Mouse (Mus musculus): Measurements from ENCODE around the gene Rxrb. TPM values are rescaled to one million over a fixed set of nuclear protein-coding genes. Genes with fewer than 3 reads are reported as not detected.

Rxrb gene
- polyA plus RNA-seq, 2 experiments = 29.2 to 83.2 TPM

DNA sequence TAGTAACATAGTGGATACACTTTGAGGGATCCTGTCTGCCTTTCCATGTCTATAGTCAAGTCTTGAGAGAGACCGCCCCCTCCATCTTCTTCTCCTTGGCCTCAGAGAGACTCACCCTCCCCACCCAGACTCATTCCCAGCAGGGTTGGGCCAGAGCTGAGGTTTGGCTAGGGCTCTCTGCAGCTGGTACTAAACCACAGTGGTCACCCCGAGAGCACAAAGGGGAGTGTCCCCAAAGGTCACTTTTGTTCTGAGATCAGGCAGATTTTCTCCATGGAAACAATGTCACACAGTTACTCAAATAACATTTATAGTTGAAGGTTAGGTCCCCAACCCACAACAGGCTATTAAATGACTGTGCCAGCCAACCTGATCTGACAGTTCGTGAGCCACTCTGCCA is 37.3 kb downstream of the Rxrb start:
- Histone ChIP-seq H3K4me2 (replicated peaks; ENCODE audit: low read depth, low read length, severe bottlenecking) (no peak overlapping the region), H3K4me3 (replicated peaks; ENCODE audit: low read length) (no peak overlapping the region), H3K9me3 (ENCODE audit: control insufficient read depth, low read length) (no peaks in the 10 kb centered on the region), H3K4me1 (ENCODE audit: control insufficient read depth, insufficient read depth, low read length) (no peaks in the 10 kb centered on the region), H3K9ac (ENCODE audit: low read depth, low read length, severe bottlenecking) (no peak overlapping the region), H3K27ac (replicated peaks; ENCODE audit: low read depth, low read length) (no peak overlapping the region), H3K27me3 (ENCODE audit: control insufficient read depth, insufficient read depth, low read length) (no peaks in the 10 kb centered on the region), H3K36me3 (ENCODE audit: control insufficient read depth, insufficient read depth, low read length) (no peaks in the 10 kb centered on the region)
- WGBS = 52% methylated on average over 3 of the region's 3 CpGs
- TF ChIP-seq POLR2A (IDR thresholded peaks at IDR 0.05; ENCODE audit: borderline replicate concordance, extremely low read depth, insufficient read depth, insufficient read length) = no peak
- ATAC-seq (ENCODE audit: low FRiP score, low read depth) (no peak), DNase-seq (ENCODE audit: low spot score) (no peak)

DNA sequence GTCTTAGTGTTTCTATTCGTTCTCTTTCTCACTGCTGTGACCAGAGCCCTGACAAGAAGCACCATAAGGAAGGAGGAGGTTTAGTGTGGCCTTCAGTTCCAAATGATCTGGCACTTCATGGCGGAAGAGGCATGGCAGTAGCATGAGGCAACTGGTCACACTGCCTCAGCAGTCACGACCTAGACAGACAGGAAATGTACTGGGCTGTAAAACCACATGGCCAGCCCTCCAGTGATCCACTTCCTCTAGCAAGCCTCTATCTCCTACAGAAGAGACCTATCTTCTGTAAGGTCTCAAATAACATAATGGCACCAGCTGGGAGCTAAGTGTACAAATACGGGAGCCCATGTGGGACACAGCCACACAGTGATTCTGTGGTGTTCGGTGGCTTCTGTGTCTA is 40.5 kb downstream of the Rxrb start:
- peaks cover 15% of the 10 kb centered on the region for H3K27me3 ChIP-seq (ENCODE audit: control insufficient read depth, insufficient read depth, low read length)
- no peak for TF ChIP-seq POLR2A (IDR thresholded peaks at IDR 0.05; ENCODE audit: borderline replicate concordance, extremely low read depth, insufficient read depth, insufficient read length)
- H3K4me2 ChIP-seq (replicated peaks; ENCODE audit: low read depth, low read length, severe bottlenecking) = no peak overlapping the region
- H3K4me1 ChIP-seq (ENCODE audit: control insufficient read depth, insufficient read depth, low read length) = no peaks in the 10 kb centered on the region; the same call in 1 of the 2 replicates
- WGBS = 72% methylated on average over 5 of the region's 5 CpGs
- DNase-seq (ENCODE audit: low spot score) (no peak), ATAC-seq (ENCODE audit: low FRiP score, low read depth) (no peak)
- no peaks in the 10 kb centered on the region for H3K36me3 ChIP-seq (ENCODE audit: control insufficient read depth, insufficient read depth, low read length)
- H3K27ac ChIP-seq (replicated peaks; ENCODE audit: low read depth, low read length) = no peak overlapping the region
- no peak overlapping the region for H3K9ac ChIP-seq (ENCODE audit: low read depth, low read length, severe bottlenecking)
- H3K9me3 ChIP-seq (ENCODE audit: control insufficient read depth, low read length) = no peaks in the 10 kb centered on the region
- H3K4me3 ChIP-seq (replicated peaks; ENCODE audit: low read length) = no peak overlapping the region

DNA sequence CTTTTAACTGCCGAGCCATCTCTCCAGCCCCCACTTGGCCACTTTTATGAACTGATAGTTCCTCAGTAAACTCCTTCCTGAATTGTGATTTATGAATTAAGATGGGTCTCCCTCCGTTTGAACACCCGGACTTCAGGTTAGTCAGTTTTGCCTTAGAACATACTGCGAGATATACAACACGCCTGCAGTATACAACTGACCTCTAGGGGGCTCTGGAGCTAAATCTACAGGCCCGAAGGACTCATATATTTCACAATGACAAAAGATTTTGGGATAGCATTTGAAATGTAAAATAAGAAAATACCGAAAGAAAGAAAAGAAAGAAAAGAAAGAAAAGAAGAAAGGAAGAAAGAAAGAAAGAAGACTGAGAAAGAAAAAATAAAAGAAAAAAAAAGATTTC is 43.7 kb downstream of the Rxrb start:
- WGBS = 38% methylated on average over 7 of the region's 7 CpGs
- no peaks in the 10 kb centered on the region for H3K9me3 ChIP-seq (ENCODE audit: control insufficient read depth, low read length)
- no peak overlapping the region for H3K9ac ChIP-seq (ENCODE audit: low read depth, low read length, severe bottlenecking)
- no peak for ATAC-seq (ENCODE audit: low FRiP score, low read depth)
- TF ChIP-seq POLR2A (IDR thresholded peaks at IDR 0.05; ENCODE audit: borderline replicate concordance, extremely low read depth, insufficient read depth, insufficient read length) = no peak
- H3K27me3 ChIP-seq (ENCODE audit: control insufficient read depth, insufficient read depth, low read length) = peaks cover 19% of the 10 kb centered on the region
- no peak overlapping the region for H3K4me2 ChIP-seq (replicated peaks; ENCODE audit: low read depth, low read length, severe bottlenecking)
- DNase-seq (ENCODE audit: low spot score) = peak; percentile 66
- H3K36me3 ChIP-seq (ENCODE audit: control insufficient read depth, insufficient read depth, low read length) = no peaks in the 10 kb centered on the region
- H3K4me3 ChIP-seq (replicated peaks; ENCODE audit: low read length) = no peak overlapping the region
- no peak overlapping the region for H3K27ac ChIP-seq (replicated peaks; ENCODE audit: low read depth, low read length)
- H3K4me1 ChIP-seq (ENCODE audit: control insufficient read depth, insufficient read depth, low read length) = no peaks in the 10 kb centered on the region; the same call in 1 of the 2 replicates

DNA sequence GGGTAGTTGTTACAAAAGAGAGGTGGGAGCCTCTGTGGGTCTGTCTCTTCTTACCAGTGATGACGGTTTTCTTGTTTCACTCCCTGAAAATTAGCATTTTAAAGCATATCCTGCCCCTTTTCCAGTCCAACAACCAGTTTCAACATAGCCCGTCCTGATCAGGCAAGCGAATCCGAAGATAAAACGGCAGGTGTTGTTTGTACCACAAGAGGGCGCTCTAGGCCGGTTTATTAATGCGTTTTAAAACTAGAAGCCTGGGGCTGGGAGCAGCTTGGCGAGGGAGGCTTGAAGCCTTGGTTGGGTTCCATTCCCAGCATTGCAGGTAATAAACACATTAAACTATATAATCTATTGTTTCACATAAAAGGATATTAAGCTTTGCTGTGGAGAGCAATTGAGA is 45.9 kb downstream of the Rxrb start:
- no peak for ATAC-seq (ENCODE audit: low FRiP score, low read depth)
- H3K36me3 ChIP-seq (ENCODE audit: control insufficient read depth, insufficient read depth, low read length) = no peaks in the 10 kb centered on the region
- TF ChIP-seq POLR2A (IDR thresholded peaks at IDR 0.05; ENCODE audit: borderline replicate concordance, extremely low read depth, insufficient read depth, insufficient read length) = no peak

DNA sequence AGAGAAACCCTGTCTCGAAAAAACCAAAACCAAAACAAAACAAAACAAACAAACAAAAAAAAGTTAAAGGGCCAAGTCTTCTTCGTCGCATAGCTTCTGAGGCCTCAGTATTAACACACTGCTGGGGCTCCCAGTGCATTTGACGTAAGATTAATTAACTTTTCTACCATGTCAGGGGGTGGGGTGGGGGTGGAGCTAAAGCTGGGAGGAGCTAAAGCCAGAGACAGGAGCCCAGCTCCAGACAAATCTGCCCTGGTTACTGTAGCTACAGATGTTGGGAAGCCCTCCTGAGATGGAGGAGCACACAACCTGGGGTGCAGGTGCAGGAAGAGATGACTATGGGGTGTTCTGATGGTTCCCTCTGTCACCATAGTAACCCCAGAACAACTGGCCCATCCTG is 46.5 kb downstream of the Rxrb start:
- DNase-seq (ENCODE audit: low spot score) (no peak), ATAC-seq (ENCODE audit: low FRiP score, low read depth) (no peak)
- Histone ChIP-seq H3K4me1 (ENCODE audit: control insufficient read depth, insufficient read depth, low read length) (no peaks in the 10 kb centered on the region; the same call in 1 of the 2 replicates), H3K27ac (replicated peaks; ENCODE audit: low read depth, low read length) (no peak overlapping the region), H3K36me3 (ENCODE audit: control insufficient read depth, insufficient read depth, low read length) (no peaks in the 10 kb centered on the region), H3K9me3 (ENCODE audit: control insufficient read depth, low read length) (no peaks in the 10 kb centered on the region), H3K4me3 (replicated peaks; ENCODE audit: low read length) (no peak overlapping the region), H3K9ac (ENCODE audit: low read depth, low read length, severe bottlenecking) (no peak overlapping the region), H3K27me3 (ENCODE audit: control insufficient read depth, insufficient read depth, low read length) (peaks cover 19% of the 10 kb centered on the region), H3K4me2 (replicated peaks; ENCODE audit: low read depth, low read length, severe bottlenecking) (no peak overlapping the region)
- 58% methylated on average over 4 of the region's 4 CpGs for WGBS
- TF ChIP-seq POLR2A (IDR thresholded peaks at IDR 0.05; ENCODE audit: borderline replicate concordance, extremely low read depth, insufficient read depth, insufficient read length) = no peak

More for the DNA sequence above, 45.9 kb downstream of the Rxrb start:
- WGBS = 1% methylated on average over 9 of the region's 9 CpGs
- peaks cover 19% of the 10 kb centered on the region for H3K27me3 ChIP-seq (ENCODE audit: control insufficient read depth, insufficient read depth, low read length)
- no peaks in the 10 kb centered on the region; the same call in 1 of the 2 replicates for H3K4me1 ChIP-seq (ENCODE audit: control insufficient read depth, insufficient read depth, low read length)
- no peak overlapping the region for H3K9ac ChIP-seq (ENCODE audit: low read depth, low read length, severe bottlenecking)
- DNase-seq (ENCODE audit: low spot score) = peak; percentile 85
- H3K27ac ChIP-seq (replicated peaks; ENCODE audit: low read depth, low read length) = no peak overlapping the region
- H3K4me3 ChIP-seq (replicated peaks; ENCODE audit: low read length) = no peak overlapping the region
- H3K9me3 ChIP-seq (ENCODE audit: control insufficient read depth, low read length) = no peaks in the 10 kb centered on the region
- H3K4me2 ChIP-seq (replicated peaks; ENCODE audit: low read depth, low read length, severe bottlenecking) = no peak overlapping the region

DNA sequence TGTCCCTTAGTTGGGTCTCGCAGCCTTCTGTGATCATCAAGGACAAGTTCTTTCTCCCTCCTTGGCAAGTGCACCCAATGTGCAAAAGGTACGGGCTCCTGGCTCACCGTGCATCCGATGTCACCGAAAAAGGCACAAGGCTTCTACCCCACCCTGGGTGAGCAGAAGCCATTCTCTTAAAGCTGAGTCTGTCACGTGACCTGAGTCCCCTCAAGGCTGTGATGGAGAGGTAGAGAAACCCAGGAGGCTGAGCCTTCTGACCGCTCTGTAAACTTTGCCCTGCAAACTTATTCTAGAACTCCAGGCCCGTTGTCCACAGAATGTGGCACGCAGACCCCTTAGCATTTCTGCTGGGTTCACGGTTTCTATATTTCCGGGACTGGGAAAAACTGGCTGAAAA is 47.4 kb downstream of the Rxrb start:
- Histone ChIP-seq H3K4me3 (replicated peaks; ENCODE audit: low read length) (no peak overlapping the region), H3K4me1 (ENCODE audit: control insufficient read depth, insufficient read depth, low read length) (no peaks in the 10 kb centered on the region; the same call in 1 of the 2 replicates), H3K9me3 (ENCODE audit: control insufficient read depth, low read length) (no peaks in the 10 kb centered on the region), H3K9ac (ENCODE audit: low read depth, low read length, severe bottlenecking) (no peak overlapping the region), H3K4me2 (replicated peaks; ENCODE audit: low read depth, low read length, severe bottlenecking) (no peak overlapping the region), H3K27ac (replicated peaks; ENCODE audit: low read depth, low read length) (no peak overlapping the region), H3K27me3 (ENCODE audit: control insufficient read depth, insufficient read depth, low read length) (peaks cover 19% of the 10 kb centered on the region), H3K36me3 (ENCODE audit: control insufficient read depth, insufficient read depth, low read length) (no peaks in the 10 kb centered on the region)
- 91% methylated on average over 11 of the region's 11 CpGs for WGBS
- no peak for TF ChIP-seq POLR2A (IDR thresholded peaks at IDR 0.05; ENCODE audit: borderline replicate concordance, extremely low read depth, insufficient read depth, insufficient read length)
- ATAC-seq (ENCODE audit: low FRiP score, low read depth) (no peak), DNase-seq (ENCODE audit: low spot score) (no peak)

All from limb, embryonic 14.5 days (tissue).